Mouse (Mus musculus) myocyte (in vitro differentiated cells): ENCODE results near the gene Gas7. TPM values are rescaled to one million over a fixed set of nuclear protein-coding genes. Genes with fewer than 3 reads are reported as not detected.

Source experiments
- H3K27me3 ChIP-seq: one replicate; pipeline ENCODE4 v1.6.1; 2011; ENCODE audit not compliant: control insufficient read depth, insufficient read depth, insufficient read length
- H3K36me3 ChIP-seq: one replicate; pipeline ENCODE4 v1.6.1; 2011; ENCODE audit not compliant: control insufficient read depth, insufficient read depth
- H3K4me2 ChIP-seq: one replicate; pipeline ENCODE4 v1.6.1; 2011; ENCODE audit warnings: low read depth, control low read depth
- H3K4me3 ChIP-seq: one replicate; pipeline ENCODE4 v1.5.1; 2011; ENCODE audit warnings: mild to moderate bottlenecking, control low read depth, moderate library complexity
- H3K79me2 ChIP-seq: one replicate; pipeline ENCODE4 v1.6.1; 2011; ENCODE audit not compliant: control insufficient read depth, insufficient read depth
- H3ac ChIP-seq: one replicate; pipeline ENCODE4 v1.6.1; 2011; ENCODE audit not compliant: control insufficient read depth, insufficient read length
- CEBPB ChIP-seq: IDR thresholded peaks from 2 replicates; pipeline ENCODE4 v1.6.1; 2011; ENCODE audit warnings: mild to moderate bottlenecking, moderate library complexity; ENCODE audit not compliant: poor library complexity, insufficient read depth, severe bottlenecking
- E2F4 ChIP-seq: IDR thresholded peaks from one replicate; pipeline ENCODE4 v1.6.1; 2011; ENCODE audit warnings: mild to moderate bottlenecking, control low read depth, moderate library complexity; ENCODE audit not compliant: insufficient read depth
- MAX ChIP-seq: IDR thresholded peaks from one replicate; pipeline ENCODE4 v1.6.1; 2011; ENCODE audit warnings: low read depth, mild to moderate bottlenecking, control low read depth
- MYOD1 ChIP-seq, 3 experiments: IDR thresholded peaks; one replicate each; pipeline ENCODE4 v1.6.1; 2011; ENCODE audit warnings: control low read depth in 2 of 3, low read depth in 2 of 3, mild to moderate bottlenecking in 2 of 3, moderate library complexity in 1 of 3; ENCODE audit not compliant: insufficient read length in 2 of 3, control insufficient read depth in 1 of 3
- MYOG ChIP-seq, 3 experiments: IDR thresholded peaks; one replicate each; pipeline ENCODE4 v1.6.1; 2011; ENCODE audit warnings: control low read depth in 2 of 3, low read depth in 2 of 3, mild to moderate bottlenecking in 2 of 3; ENCODE audit not compliant: insufficient read length in 2 of 3, control insufficient read depth in 1 of 3, insufficient read depth in 1 of 3
- POLR2A ChIP-seq: IDR thresholded peaks from one replicate; pipeline ENCODE4 v1.6.1; 2011; ENCODE audit warnings: low read depth, mild to moderate bottlenecking, control low read depth, moderate library complexity; ENCODE audit not compliant: insufficient read length
- POLR2AphosphoS2 ChIP-seq: IDR thresholded peaks from one replicate; pipeline ENCODE4 v1.6.1; 2011; ENCODE audit warnings: low read depth, control low read depth; ENCODE audit not compliant: insufficient read length
- REST ChIP-seq: IDR thresholded peaks from one replicate; pipeline ENCODE4 v1.6.1; 2011; ENCODE audit warnings: mild to moderate bottlenecking, control low read depth, moderate library complexity; ENCODE audit not compliant: insufficient read depth, insufficient read length
- SRF ChIP-seq: IDR thresholded peaks from one replicate; pipeline ENCODE4 v1.6.1; 2011; ENCODE audit warnings: low read depth; ENCODE audit not compliant: control insufficient read depth, insufficient read length
- TCF12 ChIP-seq: IDR thresholded peaks from one replicate; pipeline ENCODE4 v1.6.1; 2011; ENCODE audit warnings: mild to moderate bottlenecking, control low read depth; ENCODE audit not compliant: poor library complexity, insufficient read depth, severe bottlenecking
- TCF3 ChIP-seq: IDR thresholded peaks from one replicate; pipeline ENCODE4 v1.6.1; 2011; ENCODE audit warnings: low read depth, control low read depth; ENCODE audit not compliant: insufficient read length
- USF1 ChIP-seq: IDR thresholded peaks from one replicate; pipeline ENCODE4 v1.6.1; 2011; ENCODE audit warnings: low read depth, mild to moderate bottlenecking, control low read depth, moderate library complexity
- polyA plus RNA-seq: library from polyadenylated mRNA; unstranded; fragments of >200 nt; fragmentation: generic; extraction: Trizol; gene quantifications from one replicate; pipeline ENCODE4 v1.2.1, GENCODE M21; 2012; ENCODE audit warnings: missing spikeins

Gas7 gene
- polyA plus RNA-seq, 1 experiment, result 0.02 TPM

- Histone ChIP-seq H3K27me3 (no peaks in the 10 kb centered on the region), H3K4me3 (no peak overlapping the region), H3ac (no peak overlapping the region), H3K79me2 (no peaks in the 10 kb centered on the region), H3K4me2 (no peak overlapping the region), H3K36me3 (no peaks in the 10 kb centered on the region)
- no peak for TF ChIP-seq MYOD1 (IDR thresholded peaks at IDR 0.05; ENCODE audit: control insufficient read depth in 1 of 3, insufficient read length in 2 of 3, low read depth in 2 of 3)
- no peak for TF ChIP-seq E2F4
- TF ChIP-seq TCF12, result no peak
- no peak for TF ChIP-seq MAX
- TF ChIP-seq MYOG (IDR thresholded peaks at IDR 0.05; ENCODE audit: control insufficient read depth in 1 of 3, insufficient read depth in 1 of 3, insufficient read length in 2 of 3, low read depth in 2 of 3), result no peak
- TF ChIP-seq POLR2AphosphoS2, result no peak
- no peak for TF ChIP-seq CEBPB
- no peak for TF ChIP-seq TCF3
- no peak for TF ChIP-seq REST
- no peak for TF ChIP-seq POLR2A
- TF ChIP-seq SRF, result no peak
- TF ChIP-seq USF1, result no peak
Observed at GRCm38 (mm10) chr11:67649971-67650707, 194.9 kb downstream of the Gas7 start.

- Histone ChIP-seq H3K36me3 (no peaks in the 10 kb centered on the region), H3ac (no peak overlapping the region), H3K27me3 (no peaks in the 10 kb centered on the region), H3K4me3 (no peak overlapping the region), H3K4me2 (no peak overlapping the region), H3K79me2 (no peaks in the 10 kb centered on the region)
- TF ChIP-seq SRF (no peak), CEBPB (no peak), MYOG (IDR thresholded peaks at IDR 0.05; ENCODE audit: control insufficient read depth in 1 of 3, insufficient read depth in 1 of 3, insufficient read length in 2 of 3, low read depth in 2 of 3) (no peak), MAX (no peak), REST (no peak), POLR2A (no peak), POLR2AphosphoS2 (no peak), TCF12 (no peak), E2F4 (no peak)
Observed at GRCm38 (mm10) chr11:67651731-67652130, 196.5 kb downstream of the Gas7 start.

GRCm38 (mm10) chr11:67652194-67652892 lies 197.1 kb downstream of the Gas7 start:
- Histone ChIP-seq H3K4me3 (no peak overlapping the region), H3K27me3 (no peaks in the 10 kb centered on the region), H3K4me2 (no peak overlapping the region), H3K36me3 (no peaks in the 10 kb centered on the region), H3K79me2 (no peaks in the 10 kb centered on the region), H3ac (no peak overlapping the region)
- no peak for TF ChIP-seq TCF3

- Histone ChIP-seq H3K27me3 (no peaks in the 10 kb centered on the region), H3K4me3 (no peak overlapping the region), H3ac (no peak overlapping the region), H3K79me2 (no peaks in the 10 kb centered on the region), H3K4me2 (no peak overlapping the region), H3K36me3 (no peaks in the 10 kb centered on the region)
- TF ChIP-seq MYOG (IDR thresholded peaks at IDR 0.05; ENCODE audit: control insufficient read depth in 1 of 3, insufficient read depth in 1 of 3, insufficient read length in 2 of 3, low read depth in 2 of 3), result no peak
- TF ChIP-seq POLR2AphosphoS2, result no peak
- no peak for TF ChIP-seq POLR2A
- no peak for TF ChIP-seq E2F4
- no peak for TF ChIP-seq TCF12
- TF ChIP-seq CEBPB, result no peak
- TF ChIP-seq SRF, result no peak
- no peak for TF ChIP-seq MYOD1 (IDR thresholded peaks at IDR 0.05; ENCODE audit: control insufficient read depth in 1 of 3, insufficient read length in 2 of 3, low read depth in 2 of 3)
- no peak for TF ChIP-seq USF1
- no peak for TF ChIP-seq TCF3
- no peak for TF ChIP-seq REST
- no peak for TF ChIP-seq MAX
Observed at GRCm38 (mm10) chr11:67652893-67653255, 197.6 kb downstream of the Gas7 start.
